Mouse (Mus musculus) urinary bladder, postnatal 14 days (tissue): ENCODE data around the gene C130074G19Rik.
A peak's percentile ranks its signal among the peaks of the same experiment; 100 is the strongest.

Source experiments
- DNase-seq: peaks from one replicate; pipeline ENCODE4 v3.0.0; 2021; ENCODE audit warnings: low spot score

C130074G19Rik gene

GRCm38 (mm10) chr1:184873910-184874309, 9.1 kb downstream of the C130074G19Rik start:
- DNase-seq: no peak

- no peak for DNase-seq
These were observed 10.8 kb downstream of the C130074G19Rik start for GRCm38 (mm10) chr1:184872069-184872819.

- DNase-seq: no peak
These were observed 11.5 kb downstream of the C130074G19Rik start for GRCm38 (mm10) chr1:184871506-184871905.

GRCm38 (mm10) chr1:184870646-184871385, 12.2 kb downstream of the C130074G19Rik start:
- DNase-seq: no peak

GRCm38 (mm10) chr1:184869939-184870565, 13.0 kb downstream of the C130074G19Rik start:
- DNase-seq: peak; percentile 75

- no peak for DNase-seq
These were observed 15.3 kb downstream of the C130074G19Rik start for GRCm38 (mm10) chr1:184867640-184868120.

GRCm38 (mm10) chr1:184864381-184864801, 18.6 kb downstream of the C130074G19Rik start:
- no peak for DNase-seq

GRCm38 (mm10) chr1:184862636-184863035, 20.4 kb downstream of the C130074G19Rik start:
- no peak for DNase-seq

- no peak for DNase-seq
These were observed 21.5 kb downstream of the C130074G19Rik start for GRCm38 (mm10) chr1:184861551-184861950.

GRCm38 (mm10) chr1:184860276-184860675, 22.7 kb downstream of the C130074G19Rik start:
- no peak for DNase-seq

GRCm38 (mm10) chr1:184858253-184858652, 24.8 kb downstream of the C130074G19Rik start:
- no peak for DNase-seq

- DNase-seq: no peak
These were observed 25.8 kb downstream of the C130074G19Rik start for GRCm38 (mm10) chr1:184857216-184857615.

- no peak for DNase-seq
These were observed 29.1 kb downstream of the C130074G19Rik start for GRCm38 (mm10) chr1:184853922-184854321.

- DNase-seq: peak; percentile 79
These were observed 29.7 kb downstream of the C130074G19Rik start for GRCm38 (mm10) chr1:184853339-184853738.

- peak; percentile 87 for DNase-seq
These were observed 31.0 kb downstream of the C130074G19Rik start for GRCm38 (mm10) chr1:184851741-184852618.

GRCm38 (mm10) chr1:184851166-184851565, 31.9 kb downstream of the C130074G19Rik start:
- DNase-seq: no peak

- DNase-seq: no peak
These were observed 36.0 kb downstream of the C130074G19Rik start for GRCm38 (mm10) chr1:184846973-184847372.

- DNase-seq: peak; percentile 29
These were observed 36.8 kb downstream of the C130074G19Rik start, which contains the start of gene Marc2 for GRCm38 (mm10) chr1:184846092-184846750. Gene Marc2, minus strand, starts transcription at chr1:184846451.

- DNase-seq: peak; percentile 92
These were observed 37.6 kb downstream of the C130074G19Rik start for GRCm38 (mm10) chr1:184845111-184846071.
